Mouse (Mus musculus) liver, adult (tissue): ENCODE measurements around the gene Gkap1.

ENCODE experiments used
- GATA4 ChIP-seq: IDR thresholded peaks from 2 replicates; pipeline ENCODE4 v1.6.1; 2014; ENCODE audit warnings: mild to moderate bottlenecking, low read length; ENCODE audit not compliant: insufficient replicate concordance

Gkap1 gene

GRCm38 (mm10) chr13:58275599-58275998 is at the start of gene Gkap1:
Gene Gkap1, minus strand, starts transcription at chr13:58275699.
- no peak for TF ChIP-seq GATA4

- no peak for TF ChIP-seq GATA4
Measured at GRCm38 (mm10) chr13:58317768-58318167, 42.3 kb upstream of the Gkap1 start.

DNA sequence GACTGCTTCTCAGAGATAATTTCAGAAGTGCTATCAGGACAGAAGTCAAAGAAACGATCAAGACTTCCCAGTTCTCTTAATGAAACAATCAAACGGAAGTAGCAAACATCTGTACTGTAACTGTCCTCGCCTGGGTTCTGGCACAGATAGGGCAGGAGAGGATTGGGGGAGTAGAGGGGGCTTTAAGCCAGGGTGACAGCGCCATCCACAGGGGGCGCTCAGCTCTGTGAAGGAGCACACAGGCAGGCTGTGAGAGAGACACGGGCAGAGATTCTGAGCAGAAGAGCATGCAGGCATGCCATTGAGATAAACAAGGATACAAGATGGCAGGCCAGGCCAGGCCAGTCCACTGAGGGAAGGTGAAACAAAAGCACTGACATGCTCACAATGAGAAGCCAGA is 39.5 kb upstream of the Gkap1 start:
- no peak for TF ChIP-seq GATA4

GRCm38 (mm10) chr13:58313758-58314157 is 38.3 kb upstream of the Gkap1 start:
- no peak for TF ChIP-seq GATA4

GRCm38 (mm10) chr13:58311351-58311750 is 35.9 kb upstream of the Gkap1 start:
- TF ChIP-seq GATA4 = no peak

GRCm38 (mm10) chr13:58309499-58309898 is 34.0 kb upstream of the Gkap1 start:
- no peak for TF ChIP-seq GATA4

GRCm38 (mm10) chr13:58307453-58307852 is 32.0 kb upstream of the Gkap1 start:
- TF ChIP-seq GATA4 = no peak

GRCm38 (mm10) chr13:58305230-58305629 is 29.7 kb upstream of the Gkap1 start:
- TF ChIP-seq GATA4 = no peak

- TF ChIP-seq GATA4 = no peak
Measured at GRCm38 (mm10) chr13:58302421-58303145, 27.1 kb upstream of the Gkap1 start.

DNA sequence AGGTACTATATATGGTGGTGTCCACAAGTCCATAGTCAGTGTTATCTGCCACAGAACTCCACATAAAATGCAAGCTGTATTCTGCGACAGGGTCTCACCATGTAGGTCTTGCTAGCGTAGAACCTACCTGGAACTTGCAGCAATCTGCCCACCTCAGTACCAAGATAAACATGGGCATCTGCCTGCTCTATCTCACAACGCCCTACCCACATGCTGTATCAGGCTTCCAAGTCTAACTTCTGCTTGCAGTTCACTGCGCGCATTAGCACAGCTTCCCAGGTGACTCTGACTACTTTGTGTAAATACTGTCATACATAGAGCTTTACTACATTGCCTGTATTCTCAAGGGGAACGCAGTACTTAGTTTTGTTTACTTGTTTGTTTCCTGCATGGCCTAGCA is 26.5 kb upstream of the Gkap1 start:
- TF ChIP-seq GATA4 = no peak

DNA sequence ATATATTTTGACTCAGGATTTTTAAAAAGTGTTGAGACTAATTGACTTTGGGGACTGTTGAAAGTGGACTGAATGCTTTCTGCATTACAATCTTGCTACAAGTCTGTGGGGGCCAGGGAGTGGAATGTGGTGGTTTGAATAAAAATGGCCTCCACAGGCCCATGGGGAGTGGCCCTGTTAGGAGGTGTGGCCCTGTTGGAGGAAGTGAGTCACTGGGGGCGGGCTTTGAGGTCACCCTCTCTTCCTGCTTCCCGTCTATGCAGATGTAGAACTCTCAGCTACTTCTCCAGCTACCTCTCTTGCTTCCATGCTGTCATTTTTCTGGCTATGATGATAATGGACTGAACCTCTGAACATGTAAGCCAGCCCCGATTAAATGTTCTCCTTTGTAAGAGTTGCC is 23.3 kb upstream of the Gkap1 start:
- TF ChIP-seq GATA4 = no peak

- TF ChIP-seq GATA4 = no peak
Measured at GRCm38 (mm10) chr13:58295582-58295981, 20.1 kb upstream of the Gkap1 start.

- no peak for TF ChIP-seq GATA4
Measured at GRCm38 (mm10) chr13:58292811-58293210, 17.3 kb upstream of the Gkap1 start.

- no peak for TF ChIP-seq GATA4
Measured at GRCm38 (mm10) chr13:58289308-58289707, 13.8 kb upstream of the Gkap1 start.

DNA sequence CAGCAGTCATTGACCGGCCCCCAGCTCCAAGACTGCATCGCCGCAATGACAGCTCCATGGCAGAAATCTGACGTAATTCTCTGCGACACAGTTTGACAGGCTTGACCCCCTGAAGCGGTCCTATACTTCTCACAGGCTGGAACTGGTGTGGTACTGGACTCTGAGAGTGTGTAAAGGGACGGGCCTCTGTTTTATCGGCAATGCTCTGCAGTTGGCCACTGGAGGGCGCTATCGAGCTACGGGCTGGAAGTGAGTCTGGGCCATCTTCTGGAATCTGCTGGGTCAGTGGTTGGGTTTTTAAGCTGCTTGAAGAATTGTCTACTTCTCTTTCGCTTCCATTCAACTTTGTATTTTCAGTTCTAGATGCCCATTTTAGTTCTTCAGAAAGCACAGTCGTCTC is 12.3 kb upstream of the Gkap1 start:
- TF ChIP-seq GATA4 = peak; percentile 9; the same call in 1 of the 2 replicates

- no peak for TF ChIP-seq GATA4
Measured at GRCm38 (mm10) chr13:58283466-58283865, 8.0 kb upstream of the Gkap1 start.

GRCm38 (mm10) chr13:58281936-58282335 is 6.4 kb upstream of the Gkap1 start:
- TF ChIP-seq GATA4 = no peak
